Mouse (Mus musculus) stomach, postnatal 0 days (tissue): ENCODE measurements around the gene Abcc5. TPM values are rescaled to one million over a fixed set of nuclear protein-coding genes. Genes with fewer than 3 reads are reported as not detected.
"Not testable (repeated sequence)": the region's sequence is repeated elsewhere in the genome, so short reads cannot be mapped to it uniquely, and the experiment has no call there.

ENCODE experiments used
- ATAC-seq: fragments of 200-750 bp; cut with Nextera tagmentation; 2 replicates; pipeline ENCODE4 v1.8.0; 2017; ENCODE audit not compliant: low FRiP score, low TSS enrichment
- DNase-seq: peaks from one replicate; pipeline ENCODE4 v3.0.0-alpha.2; 2016; ENCODE audit warnings: low spot score
- H3K27ac ChIP-seq: fragments of 300-500 bp; sonication (generic); replicated peaks from 2 replicates; pipeline ENCODE4 v1.5.1; 2014; ENCODE audit warnings: mild to moderate bottlenecking, control low read depth
- H3K27me3 ChIP-seq: fragments of 300-500 bp; sonication (generic); 2 replicates; pipeline ENCODE4 v1.6.1; 2014; ENCODE audit warnings: low read length; ENCODE audit not compliant: control insufficient read depth, insufficient read depth
- H3K36me3 ChIP-seq: fragments of 300-500 bp; sonication (generic); 2 replicates; pipeline ENCODE4 v1.6.1; 2014; ENCODE audit warnings: low read length, mixed read lengths; ENCODE audit not compliant: control insufficient read depth, insufficient read depth
- H3K4me1 ChIP-seq: fragments of 300-500 bp; sonication (generic); replicated peaks from 2 replicates; pipeline ENCODE4 v1.6.1; 2014; ENCODE audit warnings: antibody characterized with exemption; ENCODE audit not compliant: control insufficient read depth, insufficient read depth
- H3K4me2 ChIP-seq: fragments of 300-500 bp; sonication (generic); replicated peaks from 2 replicates; pipeline ENCODE4 v1.6.1; 2014; ENCODE audit warnings: low read depth, mild to moderate bottlenecking, control low read depth, moderate library complexity
- H3K4me3 ChIP-seq: fragments of 300-500 bp; sonication (generic); 2 replicates; pipeline ENCODE4 v1.5.1; 2014; ENCODE audit warnings: low read depth, low read length, control low read depth
- H3K9ac ChIP-seq: fragments of 300-500 bp; sonication (generic); 2 replicates; pipeline ENCODE4 v1.6.1; 2014; ENCODE audit warnings: mild to moderate bottlenecking, low read length, control low read depth, mixed read lengths
- H3K9me3 ChIP-seq: fragments of 300-500 bp; sonication (generic); 2 replicates; pipeline ENCODE4 v1.6.1; 2016; ENCODE audit warnings: low read length; ENCODE audit not compliant: control insufficient read depth
- CTCF ChIP-seq: IDR thresholded peaks from 2 replicates; pipeline ENCODE4 v1.5.1; 2016; ENCODE audit warnings: antibody characterized with exemption, low read depth, mild to moderate bottlenecking, moderate library complexity
- EP300 ChIP-seq: optimal IDR thresholded peaks from 2 replicates; pipeline ENCODE3; 2016; ENCODE audit warnings: antibody characterized with exemption
- WGBS: fragments of 180-500 bp; shearing (Covaris S2); extraction: QIAGEN DNeasy Blood & Tissue Kit; methylation state at CpG from one replicate; pipeline ENCODE4 v1.1.7; 2014; 5-methylcytosine and 5-hydroxymethylcytosine counted together
- polyA plus RNA-seq: library from polyadenylated mRNA; unstranded; fragments of >200 nt; fragmentation: Nextera tagmentation; extraction: Ambion mirVana; gene quantifications from 2 replicates; pipeline ENCODE4 v1.2.1, GENCODE M21; 2015

Abcc5 gene
- polyA plus RNA-seq, 1 experiment from 2014 or later, result 15.9 TPM

DNA sequence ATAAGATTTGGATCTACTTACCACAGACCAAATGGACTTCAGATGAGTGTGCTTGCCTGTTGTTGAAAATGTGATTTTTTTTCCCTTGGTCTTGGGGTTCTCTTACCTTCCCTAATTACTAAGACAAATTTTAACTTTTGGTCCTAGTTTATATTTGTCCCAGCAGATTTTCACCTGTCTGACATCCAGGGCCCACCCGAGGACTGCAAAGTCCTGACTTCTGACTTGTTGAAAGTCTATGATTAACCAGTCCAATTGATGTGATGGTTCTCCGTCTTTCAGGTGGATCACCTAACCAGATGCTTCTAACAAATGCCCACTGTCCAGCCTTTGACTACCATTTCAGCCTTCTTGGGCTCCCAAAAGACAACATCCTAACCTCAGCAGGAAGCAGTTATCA, 44.8 kb upstream of the Abcc5 start:
- Histone ChIP-seq H3K4me1 (no peaks in the 10 kb centered on the region), H3K9me3 (no peaks in the 10 kb centered on the region), H3K4me3 (no peak overlapping the region), H3K27ac (no peak overlapping the region), H3K27me3 (no peaks in the 10 kb centered on the region), H3K4me2 (no peak overlapping the region), H3K36me3 (no peaks in the 10 kb centered on the region), H3K9ac (no peak overlapping the region)
- DNase-seq (no peak), ATAC-seq (no peak)
- no peak for TF ChIP-seq CTCF
- TF ChIP-seq EP300, result no peak
- 84% methylated on average over 2 of the region's 2 CpGs for WGBS

DNA sequence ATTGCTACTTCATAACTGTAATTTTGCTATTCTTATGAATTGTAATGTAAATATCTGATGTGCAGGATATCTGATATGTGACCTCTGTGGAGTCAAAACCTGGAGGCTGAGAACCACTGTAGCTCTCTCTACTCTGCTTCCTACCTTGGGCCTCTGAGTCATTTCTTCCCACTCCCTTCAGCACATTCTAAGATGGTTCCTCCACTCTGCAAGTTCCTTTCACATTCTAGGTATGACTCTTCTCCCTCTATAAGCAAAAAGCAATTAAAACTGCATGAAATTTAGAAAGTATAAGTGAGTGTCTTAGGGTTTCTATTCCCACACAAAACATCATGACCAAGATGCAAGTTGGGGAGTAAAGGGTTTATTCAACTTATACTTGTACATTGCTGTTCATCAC, 38.5 kb upstream of the Abcc5 start:
- no peaks in the 10 kb centered on the region for H3K36me3 ChIP-seq
- no peaks in the 10 kb centered on the region for H3K27me3 ChIP-seq
- no peak overlapping the region for H3K4me3 ChIP-seq
- no peaks in the 10 kb centered on the region for H3K9me3 ChIP-seq
- no peak overlapping the region for H3K4me2 ChIP-seq
- H3K9ac ChIP-seq, result no peak overlapping the region
- H3K27ac ChIP-seq, result no peak overlapping the region
- H3K4me1 ChIP-seq, result no peaks in the 10 kb centered on the region
- ATAC-seq (no peak), DNase-seq (no peak)
- no peak for TF ChIP-seq CTCF
- TF ChIP-seq EP300, result no peak

DNA sequence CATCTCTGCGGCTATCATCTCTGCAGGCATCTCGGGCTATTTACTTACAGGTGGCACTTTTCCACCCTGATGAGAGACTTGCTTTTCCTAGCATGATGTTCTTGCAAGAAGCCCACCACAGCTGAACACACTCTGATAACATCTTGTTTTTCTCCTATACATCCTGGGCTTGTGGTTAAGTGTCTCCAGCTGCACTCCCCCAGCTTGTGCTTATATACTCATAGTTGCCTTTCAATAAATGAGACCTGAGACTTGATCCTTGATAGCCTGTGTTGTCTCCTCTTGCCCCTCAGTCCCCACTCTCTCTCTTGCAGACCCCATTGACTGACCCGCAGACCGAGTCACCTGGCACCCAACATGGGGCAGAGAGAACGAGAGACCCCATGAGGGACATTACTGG, 32.5 kb upstream of the Abcc5 start:
- not testable (repeated sequence) for ATAC-seq, H3K9me3 ChIP-seq, H3K27ac ChIP-seq, H3K36me3 ChIP-seq, DNase-seq, H3K4me1 ChIP-seq, H3K27me3 ChIP-seq, H3K4me3 ChIP-seq, H3K9ac ChIP-seq, H3K4me2 ChIP-seq
- 89% methylated on average over 5 of the region's 5 CpGs for WGBS

DNA sequence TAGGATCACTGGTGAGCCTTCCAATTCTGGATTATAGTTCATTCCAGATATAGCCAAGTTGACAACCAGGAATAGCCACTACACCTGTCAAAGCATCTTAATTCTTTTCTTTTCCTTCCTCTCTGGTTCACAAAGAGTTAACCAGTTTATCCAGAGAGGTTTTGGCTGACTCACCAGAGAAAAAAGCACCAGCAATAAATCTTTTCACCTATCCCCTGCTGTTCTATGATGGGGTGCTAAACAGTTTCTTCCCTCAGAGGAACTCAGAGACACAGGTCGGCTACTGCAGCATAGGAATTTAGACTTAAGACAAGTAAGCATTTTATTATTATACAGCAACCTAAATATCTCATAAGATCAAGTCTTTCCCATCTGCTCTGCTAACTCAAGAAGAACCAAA, 29.9 kb upstream of the Abcc5 start:
- no peak overlapping the region for H3K9ac ChIP-seq
- 6% methylated on average over 1 of the region's 1 CpGs for WGBS
- no peaks in the 10 kb centered on the region for H3K36me3 ChIP-seq
- no peak overlapping the region for H3K27ac ChIP-seq
- TF ChIP-seq CTCF (no peak), EP300 (no peak)
- no peak overlapping the region for H3K4me3 ChIP-seq
- no peaks in the 10 kb centered on the region for H3K4me1 ChIP-seq
- H3K27me3 ChIP-seq, result no peaks in the 10 kb centered on the region
- H3K4me2 ChIP-seq, result no peak overlapping the region
- DNase-seq (no peak), ATAC-seq (no peak)
- H3K9me3 ChIP-seq, result no peaks in the 10 kb centered on the region

- Histone ChIP-seq H3K4me2 (no peak overlapping the region), H3K27me3 (no peaks in the 10 kb centered on the region), H3K4me3 (no peak overlapping the region), H3K9ac (no peak overlapping the region), H3K4me1 (no peaks in the 10 kb centered on the region), H3K9me3 (no peaks in the 10 kb centered on the region), H3K36me3 (no peaks in the 10 kb centered on the region), H3K27ac (no peak overlapping the region)
- ATAC-seq (no peak), DNase-seq (no peak)
- TF ChIP-seq EP300, result no peak
- no peak for TF ChIP-seq CTCF
- WGBS, result 93% methylated on average over 6 of the region's 6 CpGs
Measured at GRCm38 (mm10) chr16:20454155-20454654, 28.0 kb upstream of the Abcc5 start.

DNA sequence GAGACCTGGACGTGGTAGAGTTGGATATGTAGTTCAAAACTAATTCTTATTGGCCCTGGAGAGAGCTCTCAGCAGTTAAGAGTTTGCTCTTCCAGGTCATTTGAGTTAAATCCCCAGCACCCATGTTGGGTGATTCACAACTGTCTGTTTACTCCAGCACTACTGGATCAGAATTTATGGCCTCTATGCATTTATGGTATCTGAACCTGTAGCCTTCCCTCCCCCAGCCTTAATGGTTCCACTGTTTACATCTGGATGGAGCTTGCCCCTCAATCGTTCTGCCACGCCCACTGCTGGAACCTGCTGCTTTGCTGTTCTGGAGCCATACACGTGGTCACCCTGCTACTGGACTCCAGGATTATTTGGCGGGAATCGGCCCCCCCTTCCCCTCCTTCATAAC, 25.6 kb upstream of the Abcc5 start:
- H3K4me2 ChIP-seq, result no peak overlapping the region
- WGBS, result 45% methylated on average over 6 of the region's 6 CpGs
- H3K27ac ChIP-seq, result no peak overlapping the region
- no peak for DNase-seq
- no peaks in the 10 kb centered on the region for H3K36me3 ChIP-seq
- H3K27me3 ChIP-seq, result no peaks in the 10 kb centered on the region
- no peaks in the 10 kb centered on the region for H3K4me1 ChIP-seq
- TF ChIP-seq CTCF (no peak), EP300 (no peak)
- no peaks in the 10 kb centered on the region for H3K9me3 ChIP-seq
- ATAC-seq, result no peak
- H3K9ac ChIP-seq, result no peak overlapping the region
- H3K4me3 ChIP-seq, result no peak overlapping the region

- WGBS, result 59% methylated on average over 1 of the region's 1 CpGs
- H3K27ac ChIP-seq, result no peak overlapping the region
- no peaks in the 10 kb centered on the region for H3K36me3 ChIP-seq
- H3K27me3 ChIP-seq, result no peaks in the 10 kb centered on the region
- H3K9ac ChIP-seq, result no peak overlapping the region
- no peaks in the 10 kb centered on the region for H3K9me3 ChIP-seq
- DNase-seq, result no peak
- H3K4me2 ChIP-seq, result no peak overlapping the region
- no peak for ATAC-seq
- TF ChIP-seq CTCF (no peak), EP300 (no peak)
- H3K4me3 ChIP-seq, result no peak overlapping the region
- no peaks in the 10 kb centered on the region for H3K4me1 ChIP-seq
Measured at GRCm38 (mm10) chr16:20445871-20446270, 19.7 kb upstream of the Abcc5 start.
